ENCODE assay signal across 8 mouse cellular contexts in genomic region chr17:27636132-27637020, GRCm38 (mm10). TPM values are rescaled to one million over a fixed set of nuclear protein-coding genes. Genes with fewer than 3 reads are reported as not detected.
DNase-seq lines count a peak whose midpoint lies in the region; ATAC-seq lines count a peak whose summit lies in the region.

Gene Rps10 (minus strand): TSS chr17:27636669.

- H3K27me3 ChIP-seq in forebrain, embryonic 10.5 days (ENCODE audit: poor library complexity, severe bottlenecking): no peaks in the 10 kb centered on the region
- H3K27me3 ChIP-seq in limb, embryonic 11.5 days (ENCODE audit: control insufficient read depth, insufficient read depth, low read length): no peaks in the 10 kb centered on the region
- no peaks in the 10 kb centered on the region for H3K27me3 ChIP-seq in neural tube, embryonic 12.5 days (replicated peaks)

- H3K36me3 ChIP-seq in forebrain, embryonic 10.5 days (replicated peaks): peaks cover 32% of the 10 kb centered on the region
- peaks cover 16% of the 10 kb centered on the region for H3K36me3 ChIP-seq in limb, embryonic 11.5 days (ENCODE audit: control insufficient read depth, insufficient read depth, low read length)
- H3K36me3 ChIP-seq in neural tube, embryonic 12.5 days: peaks cover 22% of the 10 kb centered on the region

- H3K4me2 ChIP-seq in limb, embryonic 11.5 days (ENCODE audit: low read depth, severe bottlenecking): no peak within 1 kb of the TSS
- H3K4me2 ChIP-seq in neural tube, embryonic 12.5 days (replicated peaks): peak within 1 kb of the TSS; percentile 96

- peak within 1 kb of the TSS; percentile 98 for H3K27ac ChIP-seq in forebrain, embryonic 10.5 days
- H3K27ac ChIP-seq in limb, embryonic 11.5 days (replicated peaks; ENCODE audit: low read depth, low read length): no peak within 1 kb of the TSS; the same call in 1 of the 2 replicates
- H3K27ac ChIP-seq in neural tube, embryonic 12.5 days: 0 out of 2 replicates have a peak within 1 kb of the TSS, but pooled peaks have one; percentile 20

- H3K9me3 ChIP-seq in forebrain, embryonic 10.5 days: no peaks in the 10 kb centered on the region
- no peaks in the 10 kb centered on the region for H3K9me3 ChIP-seq in limb, embryonic 11.5 days (ENCODE audit: control insufficient read depth, low read length)
- no peaks in the 10 kb centered on the region for H3K9me3 ChIP-seq in neural tube, embryonic 12.5 days

- peak; percentile 46 for DNase-seq in embryo, embryonic 10 days (ENCODE audit: low spot score)
- DNase-seq in embryo, embryonic 11 days: no peak
- DNase-seq in R1 (ENCODE audit: low read depth, low spot score): peak; percentile 82
- DNase-seq in forebrain, embryonic 10.5 days (ENCODE audit: extremely low spot score, low spot score): no peak
- DNase-seq in heart, postnatal 25 days (ENCODE audit: low spot score): no peak
- DNase-seq in limb, embryonic 11.5 days (ENCODE audit: low spot score): no peak
- no peak for DNase-seq in spleen, adult 18-20 months

- WGBS in forebrain, embryonic 10.5 days: 54% methylated on average over 18 of the region's 18 CpGs
- 38% methylated on average over 18 of the region's 18 CpGs for WGBS in limb, embryonic 11.5 days
- 19% methylated on average over 18 of the region's 18 CpGs for WGBS in neural tube, embryonic 12.5 days

- intact Hi-C loops in heart, postnatal 25 days (cut with DNase I): loop anchor here (5.0 kb wide), 1 partner anchor 434 kb away; the partner anchor contains the start of gene Lemd2

- ATAC-seq in limb, embryonic 11.5 days (ENCODE audit: insufficient number of reproducible peaks, low FRiP score, low TSS enrichment, low read depth): no peak
- ATAC-seq in neural tube, embryonic 12.5 days (ENCODE audit: low FRiP score, low read depth): no peak

- peak within 1 kb of the TSS; percentile 40; the same call in 1 of the 2 replicates for H3K9ac ChIP-seq in limb, embryonic 11.5 days (ENCODE audit: low read length)
- H3K9ac ChIP-seq in neural tube, embryonic 12.5 days: 0 out of 2 replicates have a peak within 1 kb of the TSS, but pooled peaks have one; percentile 29

- peak within 1 kb of the TSS; percentile 100 for H3K4me3 ChIP-seq in forebrain, embryonic 10.5 days
- peak within 1 kb of the TSS; percentile 89 for H3K4me3 ChIP-seq in limb, embryonic 11.5 days (ENCODE audit: low read depth, low read length)
- peak within 1 kb of the TSS; percentile 76 for H3K4me3 ChIP-seq in neural tube, embryonic 12.5 days

- H3K4me1 ChIP-seq in forebrain, embryonic 10.5 days: peaks cover 47% of the 10 kb centered on the region
- peaks cover 15% of the 10 kb centered on the region for H3K4me1 ChIP-seq in limb, embryonic 11.5 days (ENCODE audit: control insufficient read depth, insufficient read depth, low read length)
- H3K4me1 ChIP-seq in neural tube, embryonic 12.5 days: peaks cover 32% of the 10 kb centered on the region

RNA-seq across cellular contexts. Expression of gene Rps10, which starts in this region (rescaled TPM):
- 919 and 934 TPM in 2 replicates for polyA plus RNA-seq in forebrain, embryonic 10.5 days (2016; fragmentation: Nextera tagmentation; extraction: Ambion mirVana)
- 100 to 1,000 TPM; 476 to 516 TPM for total RNA-seq in heart, postnatal 25 days (2021)
- 1,013 and 1,034 TPM in 2 replicates for polyA plus RNA-seq in limb, embryonic 11.5 days (2014; fragmentation: Nextera tagmentation; extraction: Ambion mirVana)
- 639 and 684 TPM in 2 replicates for polyA plus RNA-seq in neural tube, embryonic 12.5 days (2016; fragmentation: Nextera tagmentation; extraction: Ambion mirVana)

Comparison
In these comparisons a context has a peak if more than half of its experiments do, and no peak if none do; other contexts are left out.
1. DNase-seq: peak in embryo, embryonic 10 days (single experiment) and R1 (single experiment); none in embryo, embryonic 11 days (single experiment), forebrain, embryonic 10.5 days (single experiment), heart, postnatal 25 days (single experiment), limb, embryonic 11.5 days (single experiment) and spleen, adult 18-20 months (0 of 2).
2. Peak in every context shown above with its lines, with median percentiles within 50 percentile points of each other: H3K4me3 ChIP-seq.